Mouse (Mus musculus) heart, postnatal 0 days (tissue): Measurements from ENCODE around the gene Tmem178.

Source experiments
- CTCF ChIP-seq: IDR thresholded peaks from 2 replicates; pipeline ENCODE4 v1.5.1; 2016; ENCODE audit warnings: antibody characterized with exemption, control low read depth, low read depth
- EP300 ChIP-seq: IDR thresholded peaks from 2 replicates; pipeline ENCODE4 v1.6.1; 2016; ENCODE audit warnings: antibody characterized with exemption, low read depth

- TF ChIP-seq CTCF (no peak), EP300 (no peak)
These were observed 28.5 kb downstream of the Tmem178 start for GRCm38 (mm10) chr17:80972891-80973290.
